Mouse (Mus musculus) C2C12 (cell line): ENCODE measurements around the gene Hdac7.

Experiments used
- CEBPB ChIP-seq: IDR thresholded peaks from one replicate; pipeline ENCODE4 v1.6.1; 2011; ENCODE audit warnings: low read depth, mild to moderate bottlenecking, control low read depth, moderate library complexity
- CTCF ChIP-seq: IDR thresholded peaks from one replicate; pipeline ENCODE4 v1.5.1; 2011; ENCODE audit not compliant: control insufficient read depth, insufficient read depth, insufficient read length
- MAX ChIP-seq: IDR thresholded peaks from one replicate; pipeline ENCODE4 v1.6.1; 2011; ENCODE audit warnings: mild to moderate bottlenecking, control low read depth
- MYOD1 ChIP-seq: IDR thresholded peaks from one replicate; pipeline ENCODE4 v1.6.1; 2011; ENCODE audit warnings: low read depth; ENCODE audit not compliant: control insufficient read depth, insufficient read length
- MYOG ChIP-seq: IDR thresholded peaks from one replicate; pipeline ENCODE4 v1.6.1; 2011; ENCODE audit not compliant: control insufficient read depth, insufficient read length; ENCODE audit errors: extremely low read depth
- USF1 ChIP-seq: IDR thresholded peaks from one replicate; pipeline ENCODE4 v1.6.1; 2011; ENCODE audit warnings: low read depth, mild to moderate bottlenecking, control low read depth, moderate library complexity

DNA sequence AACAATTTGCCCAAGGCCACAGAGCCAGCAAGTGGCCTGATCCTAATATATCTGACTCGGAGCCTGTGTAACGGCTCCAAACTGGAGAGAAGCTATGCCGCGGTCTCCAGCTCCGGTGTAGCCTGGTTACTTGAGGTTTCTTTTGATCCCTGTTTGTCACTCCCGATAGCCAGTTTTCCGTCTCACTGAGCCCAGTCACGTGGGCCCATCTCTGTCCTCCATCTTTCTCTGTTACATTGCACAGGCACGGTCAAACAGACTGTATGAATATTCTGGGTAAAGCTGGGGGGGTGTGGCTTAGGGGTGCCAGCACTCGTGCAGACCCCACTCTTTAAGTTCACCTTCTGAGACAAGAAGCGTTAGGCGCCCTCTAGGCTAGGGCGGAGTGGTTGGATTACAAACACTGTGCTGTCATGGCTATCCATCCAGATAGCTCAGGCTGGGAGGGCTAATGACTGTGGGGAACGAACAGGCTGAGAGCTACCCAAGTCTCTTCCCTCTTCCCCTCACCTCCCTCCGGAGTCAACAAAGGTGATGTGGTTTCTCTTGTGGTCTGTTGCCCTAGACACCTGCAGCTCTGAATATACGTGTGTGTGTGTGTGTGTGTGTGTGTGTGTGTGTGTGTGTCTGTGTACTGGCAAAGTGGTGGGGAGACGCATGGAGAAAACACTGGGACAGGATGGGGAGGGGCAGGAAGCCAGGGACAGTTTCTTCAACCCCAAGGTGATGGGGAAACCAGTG, 8.0 kb downstream of the Hdac7 start:
- no peak for TF ChIP-seq CEBPB
- no peak for TF ChIP-seq CTCF
- TF ChIP-seq MYOG: no peak
- TF ChIP-seq USF1: no peak
- TF ChIP-seq MAX: no peak
- no peak for TF ChIP-seq MYOD1
